Mouse (Mus musculus) spleen, adult 2 months (tissue): Measurements from ENCODE around the gene Ube2v1. TPM values are rescaled to one million over a fixed set of nuclear protein-coding genes. Genes with fewer than 3 reads are reported as not detected.

Experiments
- DNase-seq, 2 experiments: peaks; one replicate each; pipeline versions ENCODE4 v3.0.0 to v3.0.0-alpha.2; 2012 to 2021; ENCODE audit warnings: low spot score in 2 of 2, low read depth in 1 of 2
- H3K27ac ChIP-seq: fragments of 200-500 bp; 2 replicates; pipeline ENCODE4 v1.5.1; 2012; ENCODE audit warnings: low read length, inconsistent platforms; ENCODE audit not compliant: insufficient read depth
- H3K27me3 ChIP-seq: fragments of 200-500 bp; 2 replicates; pipeline ENCODE4 v1.6.1; 2012; ENCODE audit warnings: mild to moderate bottlenecking, moderate library complexity, low read length, inconsistent platforms; ENCODE audit not compliant: control insufficient read depth, insufficient read depth
- H3K36me3 ChIP-seq: fragments of 200-500 bp; 2 replicates; pipeline ENCODE4 v1.6.1; 2012; ENCODE audit warnings: mild to moderate bottlenecking, low read length, inconsistent platforms; ENCODE audit not compliant: control insufficient read depth, insufficient read depth
- H3K4me1 ChIP-seq: fragments of 200-500 bp; 2 replicates; pipeline ENCODE4 v1.6.1; 2011; ENCODE audit warnings: inconsistent platforms; ENCODE audit not compliant: control insufficient read depth, insufficient read depth, insufficient read length
- H3K4me3 ChIP-seq: fragments of 200-500 bp; 2 replicates; pipeline ENCODE4 v1.5.1; 2011; ENCODE audit warnings: mild to moderate bottlenecking, inconsistent platforms; ENCODE audit not compliant: insufficient read depth, insufficient read length; ENCODE audit errors: extremely low read depth
- CTCF ChIP-seq: fragments of 200-500 bp; IDR thresholded peaks from 2 replicates; pipeline ENCODE4 v1.5.1; 2011; ENCODE audit warnings: mild to moderate bottlenecking, inconsistent platforms; ENCODE audit not compliant: insufficient read depth, insufficient read length, insufficient replicate concordance; ENCODE audit errors: extremely low read depth
- POLR2A ChIP-seq: fragments of 200-500 bp; IDR thresholded peaks from 2 replicates; pipeline ENCODE4 v1.6.1; 2011; ENCODE audit warnings: low read depth, low read length, inconsistent platforms
- WGBS: fragments of 180-500 bp; shearing (Covaris S2); methylation state at CpG from one replicate; pipeline ENCODE4 v1.1.7; 2018; 5-methylcytosine and 5-hydroxymethylcytosine counted together
- polyA plus RNA-seq: library from polyadenylated mRNA; depleted of rRNA; stranded (reverse); fragments of >200 nt; gene quantifications from 2 replicates; pipeline ENCODE4 v1.2.3, GENCODE M21; 2012

Ube2v1 gene
- polyA plus RNA-seq, 1 experiment, result 85.2 TPM

GRCm38 (mm10) chr2:167605817-167606744, 25.8 kb downstream of the Ube2v1 start:
- 80% methylated on average over 17 of the region's 17 CpGs for WGBS
- no peak overlapping the region for H3K4me3 ChIP-seq
- no peak for TF ChIP-seq POLR2A
- TF ChIP-seq CTCF, result no peak
- no peaks in the 10 kb centered on the region for H3K4me1 ChIP-seq
- H3K27ac ChIP-seq, result no peak overlapping the region
- DNase-seq, result no peak
- no peaks in the 10 kb centered on the region for H3K27me3 ChIP-seq
- peaks cover 9% of the 10 kb centered on the region for H3K36me3 ChIP-seq

GRCm38 (mm10) chr2:167605178-167605794, 26.6 kb downstream of the Ube2v1 start:
- Histone ChIP-seq H3K4me3 (no peak overlapping the region), H3K36me3 (peaks cover 9% of the 10 kb centered on the region), H3K27ac (no peak overlapping the region), H3K4me1 (no peaks in the 10 kb centered on the region), H3K27me3 (no peaks in the 10 kb centered on the region)
- 52% methylated on average over 11 of the region's 11 CpGs for WGBS
- DNase-seq, result peak; percentile 50 to 86
- TF ChIP-seq CTCF (peak; percentile 95; the same call in 1 of the 2 replicates), POLR2A (no peak)

GRCm38 (mm10) chr2:167602978-167603377, 28.9 kb downstream of the Ube2v1 start:
- Histone ChIP-seq H3K4me3 (no peak overlapping the region), H3K27ac (no peak overlapping the region), H3K4me1 (no peaks in the 10 kb centered on the region), H3K27me3 (no peaks in the 10 kb centered on the region), H3K36me3 (no peaks in the 10 kb centered on the region)
- DNase-seq, result no peak
- 74% methylated on average over 5 of the region's 5 CpGs for WGBS
- TF ChIP-seq CTCF (peak; percentile 20; the same call in 1 of the 2 replicates), POLR2A (no peak)

- 78% methylated on average over 2 of the region's 2 CpGs for WGBS
- TF ChIP-seq CTCF, result no peak
- TF ChIP-seq POLR2A, result no peak
- DNase-seq, result no peak
- Histone ChIP-seq H3K36me3 (no peaks in the 10 kb centered on the region), H3K4me1 (no peaks in the 10 kb centered on the region), H3K27ac (no peak overlapping the region), H3K4me3 (no peak overlapping the region), H3K27me3 (no peaks in the 10 kb centered on the region)
These were observed 29.5 kb downstream of the Ube2v1 start for GRCm38 (mm10) chr2:167602364-167602763.

- Histone ChIP-seq H3K4me1 (no peaks in the 10 kb centered on the region), H3K27ac (no peak overlapping the region), H3K36me3 (no peaks in the 10 kb centered on the region), H3K27me3 (no peaks in the 10 kb centered on the region), H3K4me3 (no peak overlapping the region)
- WGBS, result 85% methylated on average over 8 of the region's 8 CpGs
- DNase-seq, result no peak
- no peak for TF ChIP-seq CTCF
- TF ChIP-seq POLR2A, result no peak
These were observed 31.4 kb downstream of the Ube2v1 start for GRCm38 (mm10) chr2:167600481-167600995.

- no peak for DNase-seq
- Histone ChIP-seq H3K27me3 (no peaks in the 10 kb centered on the region), H3K27ac (no peak overlapping the region), H3K4me3 (no peak overlapping the region), H3K4me1 (no peaks in the 10 kb centered on the region), H3K36me3 (no peaks in the 10 kb centered on the region)
- TF ChIP-seq POLR2A (no peak), CTCF (no peak)
- WGBS, result 83% methylated on average over 6 of the region's 6 CpGs
These were observed 32.0 kb downstream of the Ube2v1 start for GRCm38 (mm10) chr2:167599917-167600316.
